Mouse (Mus musculus): ENCODE results near the gene Agap1.

Agap1 gene

GRCm38 (mm10) chr1:89923642-89924020 is 469.0 kb downstream of the Agap1 start:
- in situ Hi-C loops (cut with MboI, MseI): loop anchor here in 1 of 2 experiments (25.0 kb wide), 1 partner anchor 1736 kb away; no protein-coding TSS in a partner anchor

GRCm38 (mm10) chr1:89925501-89926190 is 471.0 kb downstream of the Agap1 start:
- in situ Hi-C loops (cut with MboI, MseI): loop anchor here in 1 of 2 experiments (25.0 kb wide), 1 partner anchor 1413 kb away; the partner anchor contains the start of gene Glrp1

GRCm38 (mm10) chr1:89926583-89927060 is 472.0 kb downstream of the Agap1 start:
- in situ Hi-C loops (cut with MboI, MseI): loop anchor here in 1 of 2 experiments (25.0 kb wide), 1 partner anchor 1414 kb away; the partner anchor contains the start of gene Glrp1

- in situ Hi-C loops (cut with MboI, MseI): loop anchor here in 1 of 2 experiments (25.0 kb wide), 1 partner anchor 1415 kb away; the partner anchor contains the start of gene Glrp1
Measured at GRCm38 (mm10) chr1:89927061-89927661, 472.6 kb downstream of the Agap1 start.

GRCm38 (mm10) chr1:89928676-89929075 is 474.1 kb downstream of the Agap1 start:
- in situ Hi-C loops (cut with MboI, MseI): loop anchor here in 1 of 2 experiments (25.0 kb wide), 1 partner anchor 1416 kb away; the partner anchor contains the start of gene Glrp1

- in situ Hi-C loops (cut with MboI, MseI): loop anchor here in 1 of 2 experiments (25.0 kb wide), 1 partner anchor 1417 kb away; the partner anchor contains the start of gene Glrp1
Measured at GRCm38 (mm10) chr1:89929181-89929580, 474.6 kb downstream of the Agap1 start.

- in situ Hi-C loops (cut with MboI, MseI): loop anchor here in 1 of 2 experiments (25.0 kb wide), 1 partner anchor 1418 kb away; the partner anchor contains the start of gene Glrp1
Measured at GRCm38 (mm10) chr1:89929721-89930505, 475.3 kb downstream of the Agap1 start.

GRCm38 (mm10) chr1:89930551-89930950 is 475.9 kb downstream of the Agap1 start:
- in situ Hi-C loops (cut with MboI, MseI): loop anchor here in 1 of 2 experiments (25.0 kb wide), 1 partner anchor 1418 kb away; the partner anchor contains the start of gene Glrp1

GRCm38 (mm10) chr1:89931120-89931519 is 476.5 kb downstream of the Agap1 start, which contains the start of gene Gbx2:
Gene Gbx2 (minus strand): TSS chr1:89931179.
- in situ Hi-C loops (cut with MboI, MseI): loop anchor here in 1 of 2 experiments (25.0 kb wide), 1 partner anchor 1419 kb away; the partner anchor contains the start of gene Glrp1

GRCm38 (mm10) chr1:89932021-89932423 is 477.4 kb downstream of the Agap1 start:
- in situ Hi-C loops (cut with MboI, MseI): loop anchor here in 1 of 2 experiments (25.0 kb wide), 1 partner anchor 1420 kb away; the partner anchor contains the start of gene Glrp1

GRCm38 (mm10) chr1:89932616-89933015 is 478.0 kb downstream of the Agap1 start:
- in situ Hi-C loops (cut with MboI, MseI): loop anchor here in 1 of 2 experiments (25.0 kb wide), 1 partner anchor 1420 kb away; the partner anchor contains the start of gene Glrp1

- in situ Hi-C loops (cut with MboI, MseI): loop anchor here in 1 of 2 experiments (25.0 kb wide), 1 partner anchor 1421 kb away; the partner anchor contains the start of gene Glrp1
Measured at GRCm38 (mm10) chr1:89933028-89933427, 478.4 kb downstream of the Agap1 start.

- in situ Hi-C loops (cut with MboI, MseI): loop anchor here in 1 of 2 experiments (25.0 kb wide), 1 partner anchor 1421 kb away; the partner anchor contains the start of gene Glrp1
Measured at GRCm38 (mm10) chr1:89933786-89934185, 479.2 kb downstream of the Agap1 start.

GRCm38 (mm10) chr1:89934316-89935260 is 480.0 kb downstream of the Agap1 start:
- in situ Hi-C loops (cut with MboI, MseI): loop anchor here in 1 of 2 experiments (5.0 to 25.0 kb wide), 2 partner anchors 287 to 1422 kb away; partner anchors contain the start of gene Glrp1

- in situ Hi-C loops (cut with MboI, MseI): loop anchor here in 1 of 2 experiments (5.0 to 25.0 kb wide), 2 partner anchors 288 to 1423 kb away; partner anchors contain the start of gene Glrp1
Measured at GRCm38 (mm10) chr1:89935493-89936348, 481.1 kb downstream of the Agap1 start.

GRCm38 (mm10) chr1:89938884-89939595 is 484.4 kb downstream of the Agap1 start:
- in situ Hi-C loops (cut with MboI, MseI): loop anchor here in 1 of 2 experiments (5.0 to 25.0 kb wide), 2 partner anchors 292 to 1427 kb away; partner anchors contain the start of gene Glrp1

- in situ Hi-C loops (cut with MboI, MseI): loop anchor here in 1 of 2 experiments (5.0 to 25.0 kb wide), 2 partner anchors 292 to 1427 kb away; partner anchors contain the start of gene Glrp1
Measured at GRCm38 (mm10) chr1:89939596-89939960, 485.0 kb downstream of the Agap1 start.

All from T-helper 17 cell (primary cell).